Mouse (Mus musculus) stomach, postnatal 0 days (tissue): ENCODE results near the gene Creb5. TPM values are rescaled to one million over a fixed set of nuclear protein-coding genes. Genes with fewer than 3 reads are reported as not detected.

Source experiments
- ATAC-seq: fragments of 200-750 bp; cut with Nextera tagmentation; 2 replicates; pipeline ENCODE4 v1.8.0; 2017; ENCODE audit not compliant: low FRiP score, low TSS enrichment
- DNase-seq: peaks from one replicate; pipeline ENCODE4 v3.0.0-alpha.2; 2016; ENCODE audit warnings: low spot score
- H3K27ac ChIP-seq: fragments of 300-500 bp; sonication (generic); replicated peaks from 2 replicates; pipeline ENCODE4 v1.5.1; 2014; ENCODE audit warnings: mild to moderate bottlenecking, control low read depth
- H3K27me3 ChIP-seq: fragments of 300-500 bp; sonication (generic); 2 replicates; pipeline ENCODE4 v1.6.1; 2014; ENCODE audit warnings: low read length; ENCODE audit not compliant: control insufficient read depth, insufficient read depth
- H3K36me3 ChIP-seq: fragments of 300-500 bp; sonication (generic); 2 replicates; pipeline ENCODE4 v1.6.1; 2014; ENCODE audit warnings: low read length, mixed read lengths; ENCODE audit not compliant: control insufficient read depth, insufficient read depth
- H3K4me1 ChIP-seq: fragments of 300-500 bp; sonication (generic); replicated peaks from 2 replicates; pipeline ENCODE4 v1.6.1; 2014; ENCODE audit warnings: antibody characterized with exemption; ENCODE audit not compliant: control insufficient read depth, insufficient read depth
- H3K4me2 ChIP-seq: fragments of 300-500 bp; sonication (generic); replicated peaks from 2 replicates; pipeline ENCODE4 v1.6.1; 2014; ENCODE audit warnings: low read depth, mild to moderate bottlenecking, control low read depth, moderate library complexity
- H3K4me3 ChIP-seq: fragments of 300-500 bp; sonication (generic); 2 replicates; pipeline ENCODE4 v1.5.1; 2014; ENCODE audit warnings: low read depth, low read length, control low read depth
- H3K9ac ChIP-seq: fragments of 300-500 bp; sonication (generic); 2 replicates; pipeline ENCODE4 v1.6.1; 2014; ENCODE audit warnings: mild to moderate bottlenecking, low read length, control low read depth, mixed read lengths
- H3K9me3 ChIP-seq: fragments of 300-500 bp; sonication (generic); 2 replicates; pipeline ENCODE4 v1.6.1; 2016; ENCODE audit warnings: low read length; ENCODE audit not compliant: control insufficient read depth
- CTCF ChIP-seq: IDR thresholded peaks from 2 replicates; pipeline ENCODE4 v1.5.1; 2016; ENCODE audit warnings: antibody characterized with exemption, low read depth, mild to moderate bottlenecking, moderate library complexity
- EP300 ChIP-seq: optimal IDR thresholded peaks from 2 replicates; pipeline ENCODE3; 2016; ENCODE audit warnings: antibody characterized with exemption
- WGBS: fragments of 180-500 bp; shearing (Covaris S2); extraction: QIAGEN DNeasy Blood & Tissue Kit; methylation state at CpG from one replicate; pipeline ENCODE4 v1.1.7; 2014; 5-methylcytosine and 5-hydroxymethylcytosine counted together
- polyA plus RNA-seq: library from polyadenylated mRNA; unstranded; fragments of >200 nt; fragmentation: Nextera tagmentation; extraction: Ambion mirVana; gene quantifications from 2 replicates; pipeline ENCODE4 v1.2.1, GENCODE M21; 2015

Gene Creb5
- polyA plus RNA-seq, 1 experiment from 2014 or later, result 3.2 TPM

DNA sequence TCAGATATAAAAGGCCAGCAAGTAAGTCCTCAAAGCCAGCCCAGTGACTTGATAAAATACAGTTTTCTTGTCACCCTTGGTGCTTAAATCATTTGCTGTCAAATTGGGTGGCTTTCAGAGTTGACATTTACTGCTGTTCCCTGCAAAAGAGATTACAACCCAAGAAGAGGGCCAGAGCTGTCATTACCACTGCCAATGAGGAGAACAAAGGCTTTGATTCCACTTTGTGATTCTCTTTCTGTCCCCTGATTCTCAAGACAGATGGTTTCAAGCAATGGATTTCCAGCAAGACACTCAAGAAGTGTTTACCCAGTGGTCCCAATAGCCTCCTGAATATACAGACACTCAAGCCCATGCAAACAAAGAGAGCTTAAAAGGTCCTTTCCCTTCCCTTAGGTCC lies 451.1 kb downstream of the Creb5 start:
- no peak for ATAC-seq
- TF ChIP-seq EP300 (no peak), CTCF (no peak)
- Histone ChIP-seq H3K4me1 (no peaks in the 10 kb centered on the region), H3K4me3 (no peak overlapping the region), H3K9ac (no peak overlapping the region), H3K27ac (no peak overlapping the region), H3K4me2 (no peak overlapping the region), H3K27me3 (no peaks in the 10 kb centered on the region), H3K36me3 (no peaks in the 10 kb centered on the region), H3K9me3 (no peaks in the 10 kb centered on the region)
- no peak for DNase-seq

DNA sequence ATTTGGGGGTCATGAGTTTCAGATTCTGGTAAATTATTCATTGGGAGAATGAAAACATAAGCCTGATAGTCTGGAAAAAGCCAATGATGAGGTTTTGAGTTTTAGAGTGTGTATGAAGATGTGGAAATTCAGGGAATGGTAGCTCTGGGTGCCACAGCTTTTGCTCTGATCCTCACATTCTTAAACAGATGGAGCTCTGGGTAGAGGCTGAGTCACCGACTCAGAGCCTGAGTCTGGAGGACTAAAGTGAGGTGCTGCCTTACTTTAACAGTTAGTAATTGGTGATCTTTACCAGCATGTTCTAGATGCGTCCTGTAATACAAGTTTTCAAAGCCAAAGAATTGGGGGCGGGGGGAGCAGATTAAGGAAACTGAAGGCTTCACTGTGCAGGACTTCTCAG lies 454.2 kb downstream of the Creb5 start:
- WGBS, result 83% methylated on average over 3 of the region's 3 CpGs
- TF ChIP-seq EP300 (no peak), CTCF (no peak)
- Histone ChIP-seq H3K4me1 (no peaks in the 10 kb centered on the region), H3K9me3 (no peaks in the 10 kb centered on the region), H3K9ac (no peak overlapping the region), H3K4me3 (no peak overlapping the region), H3K36me3 (no peaks in the 10 kb centered on the region), H3K27me3 (no peaks in the 10 kb centered on the region), H3K27ac (no peak overlapping the region), H3K4me2 (no peak overlapping the region)
- ATAC-seq (no peak), DNase-seq (no peak)

Other genes with a start within 250 kb of the Creb5 start
- 5.1 and 5.8 TPM in 2 replicates for gene Jazf1, start 218.6 kb upstream of the Creb5 start, polyA plus RNA-seq